Mouse (Mus musculus) embryo, embryonic 11 days (tissue): ENCODE measurements around the gene Defa22.
"Not testable (repeated sequence)": the region's sequence is repeated elsewhere in the genome, so short reads cannot be mapped to it uniquely, and the experiment has no call there.

ENCODE experiments used
- DNase-seq: peaks from one replicate; pipeline ENCODE4 v3.0.0-alpha.2; 2015

Defa22 gene

DNA sequence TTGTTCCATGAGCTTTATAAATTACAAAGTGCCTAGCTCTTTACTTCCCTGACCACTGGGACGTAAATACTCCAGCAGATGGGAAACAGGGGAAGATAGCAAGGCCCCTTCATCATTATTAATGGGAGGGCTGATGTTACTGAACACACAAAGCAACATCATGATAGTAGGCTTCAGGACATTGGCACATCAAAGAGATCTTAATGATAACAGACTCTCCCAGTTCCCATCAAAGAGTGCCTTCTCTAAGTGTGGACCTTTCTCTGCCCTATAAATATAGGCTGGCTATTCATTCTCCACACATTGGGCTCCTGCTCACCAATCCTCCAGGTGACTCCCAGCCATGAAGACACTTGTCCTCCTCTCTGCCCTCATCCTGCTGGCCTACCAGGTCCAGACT is at the start of gene Defa22:
Defa22 (plus strand) TSS at position 301 of the 400 bp plus-strand sequence.
- not testable (repeated sequence) for DNase-seq

DNA sequence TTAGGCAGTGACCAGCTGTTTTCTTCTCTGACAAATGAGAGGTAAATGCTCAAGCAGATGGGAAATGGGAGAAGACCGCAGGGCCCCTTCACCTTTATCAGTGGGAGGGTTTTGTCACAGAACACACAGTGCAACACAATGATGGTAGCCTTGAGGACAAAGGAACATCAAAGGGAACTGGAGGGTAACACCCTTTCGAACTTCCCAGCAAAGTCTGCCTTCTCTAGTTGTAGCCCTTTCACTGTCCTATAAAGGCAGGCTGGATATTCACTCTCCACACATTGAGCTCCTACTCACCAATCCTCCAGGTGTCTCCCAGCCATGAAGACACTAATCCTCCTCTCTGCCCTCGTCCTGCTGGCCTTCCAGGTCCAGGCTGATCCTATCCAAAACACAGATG is 27.7 kb upstream of the Defa22 start, which contains the start of gene Defa30:
Defa30 (plus strand) TSS at position 301 of the 400 bp plus-strand sequence.
- not testable (repeated sequence) for DNase-seq

DNA sequence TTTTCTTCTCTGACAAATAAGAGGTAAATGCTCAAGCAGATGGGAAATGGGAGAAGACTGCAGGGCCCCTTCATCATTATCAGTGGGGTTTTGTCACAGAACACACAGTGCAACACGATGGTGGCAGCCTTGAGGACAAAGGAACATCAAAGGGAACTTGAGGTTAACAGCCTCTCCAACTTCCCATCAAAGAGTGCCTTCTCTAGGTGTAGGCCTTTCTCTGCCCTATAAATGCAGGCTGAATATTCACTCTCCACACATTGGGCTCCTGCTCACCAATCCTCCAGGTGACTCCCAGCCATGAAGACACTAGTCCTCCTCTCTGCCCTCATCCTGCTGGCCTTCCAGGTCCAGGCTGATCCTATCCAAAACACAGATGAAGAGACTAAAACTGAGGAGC is 29.2 kb downstream of the Defa22 start, which contains the start of gene Defa31:
Defa31 (plus strand) TSS at position 301 of the 400 bp plus-strand sequence.
- not testable (repeated sequence) for DNase-seq

DNA sequence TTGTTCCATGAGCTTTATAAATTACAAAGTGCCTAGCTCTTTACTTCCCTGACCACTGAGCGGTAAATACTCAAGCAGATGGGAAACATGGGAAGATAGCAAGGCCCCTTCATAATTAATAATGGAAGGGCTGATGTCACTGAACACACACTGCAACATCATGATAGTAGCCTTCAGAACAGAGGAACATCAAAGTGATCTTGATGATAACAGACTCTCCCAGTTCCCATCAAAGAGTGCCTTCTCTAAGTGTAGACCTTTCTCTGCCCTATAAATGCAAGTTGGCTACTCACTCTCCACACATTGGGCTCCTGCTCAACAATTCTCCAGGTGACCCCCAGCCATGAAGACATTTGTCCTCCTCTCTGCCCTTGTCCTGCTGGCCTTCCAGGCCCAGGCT is 39.2 kb downstream of the Defa22 start, which contains the start of gene Gm15293:
Gm15293 (plus strand) TSS at position 301 of the 400 bp plus-strand sequence.
- DNase-seq, result not testable (repeated sequence)
